Mouse (Mus musculus) embryonic facial prominence, embryonic 14.5 days (tissue): ENCODE data around the gene Borcs6. TPM values are rescaled to one million over a fixed set of nuclear protein-coding genes. Genes with fewer than 3 reads are reported as not detected.

Experiments
- ATAC-seq: fragments of 200-750 bp; cut with Nextera tagmentation; 2 replicates; pipeline ENCODE4 v1.8.0; 2017; ENCODE audit warnings: low read depth, moderate number of reproducible peaks, moderate TSS enrichment
- DNase-seq: peaks from one replicate; pipeline ENCODE4 v3.0.0-alpha.2; 2015; ENCODE audit warnings: low spot score
- H3K27ac ChIP-seq: fragments of 300-500 bp; sonication (generic); replicated peaks from 2 replicates; pipeline ENCODE4 v1.5.1; 2014; ENCODE audit warnings: low read depth, mild to moderate bottlenecking, low read length, moderate library complexity
- H3K27me3 ChIP-seq: fragments of 300-500 bp; sonication (generic); replicated peaks from 2 replicates; pipeline ENCODE4 v1.6.1; 2014; ENCODE audit warnings: low read length; ENCODE audit not compliant: control insufficient read depth, insufficient read depth
- H3K36me3 ChIP-seq: fragments of 300-500 bp; sonication (generic); 2 replicates; pipeline ENCODE4 v1.6.1; 2014; ENCODE audit warnings: low read length, mixed read lengths; ENCODE audit not compliant: control insufficient read depth, insufficient read depth
- H3K4me1 ChIP-seq: fragments of 300-500 bp; sonication (generic); 2 replicates; pipeline ENCODE4 v1.6.1; 2014; ENCODE audit warnings: antibody characterized with exemption, low read length; ENCODE audit not compliant: control insufficient read depth, insufficient read depth
- H3K4me2 ChIP-seq: fragments of 300-500 bp; sonication (generic); 2 replicates; pipeline ENCODE4 v1.6.1; 2014; ENCODE audit warnings: low read depth, mild to moderate bottlenecking, low read length, moderate library complexity, mixed read lengths
- H3K4me3 ChIP-seq: fragments of 300-500 bp; sonication (generic); 2 replicates; pipeline ENCODE4 v1.5.1; 2014; ENCODE audit warnings: low read depth, mild to moderate bottlenecking, low read length
- H3K9ac ChIP-seq: fragments of 300-500 bp; sonication (generic); 2 replicates; pipeline ENCODE4 v1.6.1; 2014; ENCODE audit warnings: low read depth, mild to moderate bottlenecking, low read length, moderate library complexity, mixed read lengths
- H3K9me3 ChIP-seq: fragments of 300-500 bp; sonication (generic); 2 replicates; pipeline ENCODE4 v1.6.1; 2016; ENCODE audit warnings: low read length; ENCODE audit not compliant: control insufficient read depth
- WGBS: fragments of 180-500 bp; shearing (Covaris S2); extraction: QIAGEN DNeasy Blood & Tissue Kit; methylation state at CpG from one replicate; pipeline ENCODE4 v1.1.7; 2014; 5-methylcytosine and 5-hydroxymethylcytosine counted together
- polyA plus RNA-seq: library from polyadenylated mRNA; unstranded; fragments of >200 nt; fragmentation: Nextera tagmentation; extraction: Ambion mirVana; gene quantifications from 2 replicates; pipeline ENCODE4 v1.2.1, GENCODE M21; 2014

Borcs6 gene
- polyA plus RNA-seq, 1 experiment from 2014 or later: 12.4 TPM

GRCm38 (mm10) chr11:69063413-69064201, 4.1 kb downstream of the Borcs6 start:
- H3K4me3 ChIP-seq: peak overlapping the region; percentile 97
- DNase-seq (peak; percentile 74), ATAC-seq (peak; percentile 35)
- peak overlapping the region; percentile 71 for H3K9ac ChIP-seq
- no peaks in the 10 kb centered on the region for H3K27me3 ChIP-seq
- no peaks in the 10 kb centered on the region for H3K9me3 ChIP-seq
- H3K4me2 ChIP-seq: peak overlapping the region; percentile 96
- H3K27ac ChIP-seq: peak overlapping the region; percentile 88
- WGBS: under 1% methylated on average over 31 of the region's 31 CpGs
- H3K4me1 ChIP-seq: peaks cover 21% of the 10 kb centered on the region
- H3K36me3 ChIP-seq: no peaks in the 10 kb centered on the region

GRCm38 (mm10) chr11:69064259-69065133, 5.0 kb downstream of the Borcs6 start:
- Histone ChIP-seq H3K9ac (peak overlapping the region; percentile 71), H3K4me3 (peak overlapping the region; percentile 97), H3K27ac (peak overlapping the region; percentile 88), H3K9me3 (no peaks in the 10 kb centered on the region), H3K4me2 (peak overlapping the region; percentile 96), H3K4me1 (peaks cover 19% of the 10 kb centered on the region), H3K36me3 (no peaks in the 10 kb centered on the region), H3K27me3 (no peaks in the 10 kb centered on the region)
- ATAC-seq: no peak
- 40% methylated on average over 9 of the region's 9 CpGs for WGBS
- DNase-seq: no peak

- Histone ChIP-seq H3K4me2 (no peak overlapping the region), H3K9me3 (no peaks in the 10 kb centered on the region), H3K27ac (no peak overlapping the region), H3K36me3 (no peaks in the 10 kb centered on the region), H3K27me3 (no peaks in the 10 kb centered on the region), H3K4me1 (peaks cover 19% of the 10 kb centered on the region), H3K9ac (peak overlapping the region; percentile 55; the same call in 1 of the 2 replicates), H3K4me3 (peak overlapping the region; percentile 35; the same call in 1 of the 2 replicates)
- 48% methylated on average over 3 of the region's 3 CpGs for WGBS
- ATAC-seq: no peak
- no peak for DNase-seq
Measured at GRCm38 (mm10) chr11:69065394-69065925, 5.9 kb downstream of the Borcs6 start.

- Histone ChIP-seq H3K9ac (peak overlapping the region; percentile 55), H3K4me2 (peak overlapping the region; percentile 66), H3K4me3 (peak overlapping the region; percentile 35), H3K36me3 (no peaks in the 10 kb centered on the region), H3K4me1 (peaks cover 12% of the 10 kb centered on the region), H3K27ac (no peak overlapping the region), H3K27me3 (no peaks in the 10 kb centered on the region), H3K9me3 (no peaks in the 10 kb centered on the region)
- WGBS: 2% methylated on average over 29 of the region's 29 CpGs
- peak; percentile 41 for DNase-seq
- no peak for ATAC-seq
Measured at GRCm38 (mm10) chr11:69066163-69066861, 6.8 kb downstream of the Borcs6 start.

GRCm38 (mm10) chr11:69066956-69067355, 7.4 kb downstream of the Borcs6 start:
- Histone ChIP-seq H3K27me3 (no peaks in the 10 kb centered on the region), H3K27ac (no peak overlapping the region), H3K36me3 (no peaks in the 10 kb centered on the region), H3K4me3 (peak overlapping the region; percentile 35), H3K4me2 (peak overlapping the region; percentile 66), H3K4me1 (peaks cover 6% of the 10 kb centered on the region; the same call in 1 of the 2 replicates), H3K9me3 (no peaks in the 10 kb centered on the region), H3K9ac (no peak overlapping the region; the same call in 1 of the 2 replicates)
- WGBS: 7% methylated on average over 8 of the region's 8 CpGs
- DNase-seq (peak; percentile 93), ATAC-seq (no peak)

GRCm38 (mm10) chr11:69067601-69068000, 8.1 kb downstream of the Borcs6 start:
- no peaks in the 10 kb centered on the region for H3K9me3 ChIP-seq
- H3K4me3 ChIP-seq: no peak overlapping the region
- H3K9ac ChIP-seq: no peak overlapping the region
- no peak for ATAC-seq
- H3K27ac ChIP-seq: no peak overlapping the region
- no peaks in the 10 kb centered on the region for H3K27me3 ChIP-seq
- whole genome bisulfite sequencing: 56% methylated on average over 6 of the region's 6 CpGs
- H3K36me3 ChIP-seq: no peaks in the 10 kb centered on the region
- H3K4me1 ChIP-seq: peaks cover 10% of the 10 kb centered on the region; the same call in 1 of the 2 replicates
- no peak for DNase-seq
- no peak overlapping the region for H3K4me2 ChIP-seq

GRCm38 (mm10) chr11:69070093-69070492, 10.6 kb downstream of the Borcs6 start:
- peaks cover 10% of the 10 kb centered on the region; the same call in 1 of the 2 replicates for H3K4me1 ChIP-seq
- no peaks in the 10 kb centered on the region for H3K36me3 ChIP-seq
- no peaks in the 10 kb centered on the region for H3K9me3 ChIP-seq
- no peak for DNase-seq
- peak overlapping the region; percentile 98 for H3K27ac ChIP-seq
- H3K4me2 ChIP-seq: peak overlapping the region; percentile 66
- peak overlapping the region; percentile 67 for H3K4me3 ChIP-seq
- no peaks in the 10 kb centered on the region for H3K27me3 ChIP-seq
- ATAC-seq: no peak; the same call in 1 of the 2 replicates
- WGBS: 0% methylated on average over 13 of the region's 13 CpGs
- H3K9ac ChIP-seq: peak overlapping the region; percentile 91
